Mouse (Mus musculus): Measurements from ENCODE around the gene Psmb3. TPM values are rescaled to one million over a fixed set of nuclear protein-coding genes. Genes with fewer than 3 reads are reported as not detected.

The Psmb3 gene
- polyA plus RNA-seq, 1 experiment from 2014 or later = 421 TPM

- Histone ChIP-seq H3K9me3 (no peaks in the 10 kb centered on the region), H3K27me3 (replicated peaks) (no peaks in the 10 kb centered on the region), H3K4me2 (no peak overlapping the region), H3K9ac (no peak overlapping the region), H3K36me3 (replicated peaks) (peaks cover 40% of the 10 kb centered on the region), H3K4me3 (no peak overlapping the region), H3K4me1 (peaks cover 23% of the 10 kb centered on the region), H3K27ac (no peak overlapping the region)
- 0 out of 2 replicates have a peak, but pooled peaks have one; percentile 21 for ATAC-seq (replicated peaks)
- 60% methylated on average over 13 of the region's 13 CpGs for WGBS
Observed at GRCm38 (mm10) chr11:97670234-97671176, 32.7 kb upstream of the Psmb3 start.

GRCm38 (mm10) chr11:97671177-97671527, 32.0 kb upstream of the Psmb3 start:
- 42% methylated on average over 2 of the region's 2 CpGs for WGBS
- H3K4me1 ChIP-seq = peaks cover 20% of the 10 kb centered on the region
- H3K36me3 ChIP-seq (replicated peaks) = peaks cover 40% of the 10 kb centered on the region
- H3K27me3 ChIP-seq (replicated peaks) = no peaks in the 10 kb centered on the region
- H3K4me2 ChIP-seq = no peak overlapping the region
- H3K9ac ChIP-seq = no peak overlapping the region
- ATAC-seq (replicated peaks) = no peak
- no peak overlapping the region for H3K4me3 ChIP-seq
- H3K9me3 ChIP-seq = no peaks in the 10 kb centered on the region
- no peak overlapping the region for H3K27ac ChIP-seq

- no peaks in the 10 kb centered on the region for H3K9me3 ChIP-seq
- no peak overlapping the region for H3K27ac ChIP-seq
- peaks cover 38% of the 10 kb centered on the region for H3K4me1 ChIP-seq
- no peak overlapping the region for H3K4me2 ChIP-seq
- ATAC-seq (replicated peaks) = no peak
- WGBS = 77% methylated on average over 11 of the region's 11 CpGs
- H3K27me3 ChIP-seq (replicated peaks) = no peaks in the 10 kb centered on the region
- H3K36me3 ChIP-seq (replicated peaks) = peaks cover 38% of the 10 kb centered on the region
- H3K4me3 ChIP-seq = no peak overlapping the region
- H3K9ac ChIP-seq = no peak overlapping the region
Observed at GRCm38 (mm10) chr11:97673148-97673547, 30.1 kb upstream of the Psmb3 start.

GRCm38 (mm10) chr11:97676050-97676754, 27.0 kb upstream of the Psmb3 start:
- no peak overlapping the region for H3K9ac ChIP-seq
- H3K27ac ChIP-seq = no peak overlapping the region
- peaks cover 44% of the 10 kb centered on the region for H3K36me3 ChIP-seq (replicated peaks)
- no peaks in the 10 kb centered on the region for H3K9me3 ChIP-seq
- 79% methylated on average over 15 of the region's 15 CpGs for WGBS
- H3K4me1 ChIP-seq = peaks cover 23% of the 10 kb centered on the region
- no peak overlapping the region for H3K4me3 ChIP-seq
- H3K27me3 ChIP-seq (replicated peaks) = no peaks in the 10 kb centered on the region
- no peak for ATAC-seq (replicated peaks)
- H3K4me2 ChIP-seq = no peak overlapping the region

- 27% methylated on average over 15 of the region's 15 CpGs for WGBS
- H3K27ac ChIP-seq = no peak overlapping the region
- H3K9ac ChIP-seq = no peak overlapping the region
Observed at GRCm38 (mm10) chr11:97677381-97677780, 25.8 kb upstream of the Psmb3 start.

GRCm38 (mm10) chr11:97677842-97678241, 25.4 kb upstream of the Psmb3 start:
- Histone ChIP-seq H3K4me1 (peaks cover 23% of the 10 kb centered on the region), H3K4me2 (no peak overlapping the region), H3K4me3 (no peak overlapping the region), H3K27me3 (replicated peaks) (no peaks in the 10 kb centered on the region), H3K9ac (no peak overlapping the region), H3K27ac (no peak overlapping the region), H3K9me3 (no peaks in the 10 kb centered on the region), H3K36me3 (replicated peaks) (peaks cover 43% of the 10 kb centered on the region)
- 29% methylated on average over 8 of the region's 8 CpGs for WGBS
- ATAC-seq (replicated peaks) = no peak

More at GRCm38 (mm10) chr11:97677381-97677780, 25.8 kb upstream of the Psmb3 start:
- no peak overlapping the region for H3K4me2 ChIP-seq
- H3K36me3 ChIP-seq (replicated peaks) = peaks cover 47% of the 10 kb centered on the region
- peaks cover 23% of the 10 kb centered on the region for H3K4me1 ChIP-seq
- no peaks in the 10 kb centered on the region for H3K27me3 ChIP-seq (replicated peaks)
- no peaks in the 10 kb centered on the region for H3K9me3 ChIP-seq
- no peak for ATAC-seq (replicated peaks)
- no peak overlapping the region for H3K4me3 ChIP-seq

- WGBS = 67% methylated on average over 15 of the region's 15 CpGs
- ATAC-seq (replicated peaks) = no peak
- no peak overlapping the region for H3K9ac ChIP-seq
- H3K9me3 ChIP-seq = no peaks in the 10 kb centered on the region
- H3K27me3 ChIP-seq (replicated peaks) = no peaks in the 10 kb centered on the region
- H3K36me3 ChIP-seq (replicated peaks) = peaks cover 38% of the 10 kb centered on the region
- no peak overlapping the region for H3K4me2 ChIP-seq
- no peak overlapping the region for H3K4me3 ChIP-seq
- peaks cover 23% of the 10 kb centered on the region for H3K4me1 ChIP-seq
- H3K27ac ChIP-seq = no peak overlapping the region
Observed at GRCm38 (mm10) chr11:97678301-97678700, 24.9 kb upstream of the Psmb3 start.

GRCm38 (mm10) chr11:97680430-97680829, 22.8 kb upstream of the Psmb3 start:
- Histone ChIP-seq H3K9ac (no peak overlapping the region), H3K27me3 (replicated peaks) (no peaks in the 10 kb centered on the region), H3K36me3 (replicated peaks) (peaks cover 26% of the 10 kb centered on the region), H3K4me3 (no peak overlapping the region), H3K9me3 (no peaks in the 10 kb centered on the region), H3K4me1 (peaks cover 29% of the 10 kb centered on the region), H3K4me2 (no peak overlapping the region), H3K27ac (0 out of 2 replicates have a peak overlapping the region, but pooled peaks have one; percentile 3)
- ATAC-seq (replicated peaks) = no peak
- 64% methylated on average over 12 of the region's 12 CpGs for WGBS

GRCm38 (mm10) chr11:97682504-97683055, 20.6 kb upstream of the Psmb3 start:
- peaks cover 26% of the 10 kb centered on the region for H3K36me3 ChIP-seq (replicated peaks)
- no peak overlapping the region for H3K27ac ChIP-seq
- peaks cover 25% of the 10 kb centered on the region for H3K4me1 ChIP-seq
- no peak for ATAC-seq (replicated peaks)
- no peak overlapping the region for H3K4me3 ChIP-seq
- WGBS = 82% methylated on average over 6 of the region's 6 CpGs
- H3K27me3 ChIP-seq (replicated peaks) = no peaks in the 10 kb centered on the region
- H3K9me3 ChIP-seq = no peaks in the 10 kb centered on the region
- no peak overlapping the region for H3K9ac ChIP-seq
- H3K4me2 ChIP-seq = no peak overlapping the region

GRCm38 (mm10) chr11:97684063-97684680, 19.0 kb upstream of the Psmb3 start:
- Histone ChIP-seq H3K9ac (no peak overlapping the region), H3K9me3 (no peaks in the 10 kb centered on the region), H3K27me3 (replicated peaks) (no peaks in the 10 kb centered on the region), H3K4me3 (no peak overlapping the region), H3K36me3 (replicated peaks) (peaks cover 25% of the 10 kb centered on the region), H3K27ac (no peak overlapping the region), H3K4me1 (peaks cover 15% of the 10 kb centered on the region), H3K4me2 (no peak overlapping the region)
- 78% methylated on average over 6 of the region's 6 CpGs for whole genome bisulfite sequencing
- no peak for ATAC-seq (replicated peaks)

- Histone ChIP-seq H3K4me3 (no peak overlapping the region), H3K4me1 (peaks cover 15% of the 10 kb centered on the region), H3K27me3 (replicated peaks) (no peaks in the 10 kb centered on the region), H3K36me3 (replicated peaks) (peaks cover 26% of the 10 kb centered on the region), H3K9ac (no peak overlapping the region), H3K4me2 (no peak overlapping the region), H3K9me3 (no peaks in the 10 kb centered on the region), H3K27ac (0 out of 2 replicates have a peak overlapping the region, but pooled peaks have one; percentile 41)
- no peak for ATAC-seq (replicated peaks)
- 37% methylated on average over 7 of the region's 7 CpGs for WGBS
Observed at GRCm38 (mm10) chr11:97684766-97685165, 18.4 kb upstream of the Psmb3 start.

Measured in midbrain, embryonic 15.5 days (tissue).